Mouse (Mus musculus) forebrain, embryonic 14.5 days (tissue): Measurements from ENCODE around the gene Ifrd2. TPM values are rescaled to one million over a fixed set of nuclear protein-coding genes. Genes with fewer than 3 reads are reported as not detected.
A peak's percentile ranks its signal among the peaks of the same experiment; 100 is the strongest.

Experiments used
- ATAC-seq: fragments of 200-750 bp; cut with Nextera tagmentation; 2 replicates; pipeline ENCODE4 v1.8.0; 2017; ENCODE audit warnings: mild to moderate bottlenecking, moderate library complexity
- DNase-seq: peaks from one replicate; pipeline ENCODE4 v3.0.0-alpha.2; 2015; ENCODE audit warnings: low spot score
- H3K27ac ChIP-seq: fragments of 300-500 bp; sonication (generic); 2 replicates; pipeline ENCODE4 v1.5.1; 2014; ENCODE audit warnings: low read depth, mild to moderate bottlenecking, control low read depth, low read length, moderate library complexity
- H3K27me3 ChIP-seq: fragments of 300-500 bp; sonication (generic); replicated peaks from 2 replicates; pipeline ENCODE4 v1.6.1; 2014; ENCODE audit warnings: low read length, control low read depth, mixed read lengths; ENCODE audit not compliant: control insufficient read depth, insufficient read depth
- H3K36me3 ChIP-seq: fragments of 300-500 bp; sonication (generic); 2 replicates; pipeline ENCODE4 v1.6.1; 2014; ENCODE audit warnings: low read length, control low read depth; ENCODE audit not compliant: control insufficient read depth, insufficient read depth
- H3K4me1 ChIP-seq: fragments of 300-500 bp; sonication (generic); 2 replicates; pipeline ENCODE4 v1.6.1; 2014; ENCODE audit warnings: antibody characterized with exemption, low read length, control low read depth; ENCODE audit not compliant: control insufficient read depth, insufficient read depth
- H3K4me2 ChIP-seq: fragments of 300-500 bp; sonication (generic); 2 replicates; pipeline ENCODE4 v1.6.1; 2014; ENCODE audit warnings: mild to moderate bottlenecking, control low read depth, low read length
- H3K4me3 ChIP-seq: fragments of 300-500 bp; sonication (generic); 2 replicates; pipeline ENCODE4 v1.5.1; 2014; ENCODE audit warnings: low read depth, low read length, control low read depth
- H3K9ac ChIP-seq: fragments of 300-500 bp; sonication (generic); 2 replicates; pipeline ENCODE4 v1.6.1; 2014; ENCODE audit warnings: mild to moderate bottlenecking, low read length, control low read depth, moderate library complexity
- H3K9me3 ChIP-seq: fragments of 300-500 bp; sonication (generic); replicated peaks from 2 replicates; pipeline ENCODE4 v1.6.1; 2016; ENCODE audit warnings: low read length, control low read depth, mixed read lengths; ENCODE audit not compliant: control insufficient read depth
- WGBS: fragments of 180-500 bp; shearing (Covaris S2); extraction: QIAGEN DNeasy Blood & Tissue Kit; methylation state at CpG from one replicate; pipeline ENCODE4 v1.1.7; 2014; 5-methylcytosine and 5-hydroxymethylcytosine counted together
- polyA plus RNA-seq: library from polyadenylated mRNA; unstranded; fragments of >200 nt; fragmentation: Nextera tagmentation; extraction: Ambion mirVana; gene quantifications from 2 replicates; pipeline ENCODE4 v1.2.1, GENCODE M21; 2014

Ifrd2 gene
- 18.7 and 19.1 TPM in 2 replicates for polyA plus RNA-seq

DNA sequence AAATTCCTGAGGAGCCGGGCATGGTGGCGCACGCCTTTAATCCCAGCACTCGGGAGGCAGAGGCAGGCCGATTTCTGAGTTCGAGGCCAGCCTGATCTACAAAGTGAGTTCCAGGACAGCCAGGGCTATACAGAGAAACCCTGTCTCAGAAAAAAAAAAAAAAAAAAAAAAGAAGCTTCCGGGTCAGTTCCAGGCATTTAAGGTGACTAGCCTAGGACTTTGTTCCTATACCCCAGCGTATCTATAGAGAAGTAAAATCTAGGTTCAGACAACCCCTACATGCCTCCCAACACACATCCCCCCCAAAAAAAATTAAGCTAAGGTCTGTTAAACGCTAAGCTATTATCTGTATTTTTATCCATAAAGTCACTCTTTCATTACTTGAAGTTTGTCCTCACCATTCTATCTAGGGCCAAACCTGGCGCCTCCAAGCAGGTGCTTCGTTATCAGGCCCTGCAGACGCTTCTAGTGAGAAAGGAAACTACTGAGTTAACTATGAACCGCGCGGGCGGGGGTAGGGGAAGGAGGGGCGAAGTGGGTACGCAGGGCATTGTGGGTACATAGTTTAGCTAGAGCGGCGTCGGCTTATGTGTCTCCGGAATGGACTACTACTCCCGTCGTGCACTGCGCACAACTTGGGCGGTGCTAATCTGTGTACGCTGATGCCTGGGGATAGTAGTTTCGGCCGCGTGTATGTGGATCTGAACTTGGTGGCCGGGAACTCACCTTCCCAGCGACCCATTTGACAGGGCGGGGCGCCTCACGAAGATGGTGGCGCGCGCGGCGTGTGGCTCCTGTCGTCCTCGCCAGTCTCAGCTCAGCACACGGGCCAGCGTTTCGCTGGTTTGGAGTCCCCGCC lies at the start of gene Ifrd2:
Ifrd2 (plus strand) TSS at position 669 of the 859 bp plus-strand sequence.
- peak within 1 kb of the TSS; percentile 68 for H3K4me3 ChIP-seq
- H3K9me3 ChIP-seq: no peaks in the 10 kb centered on the region
- H3K36me3 ChIP-seq: peaks cover 34% of the 10 kb centered on the region
- peak within 1 kb of the TSS; percentile 89 for H3K4me2 ChIP-seq
- H3K4me1 ChIP-seq: peaks cover 6% of the 10 kb centered on the region
- peak within 1 kb of the TSS; percentile 11; the same call in 1 of the 2 replicates for H3K27ac ChIP-seq
- 14% methylated on average over 46 of the region's 46 CpGs for whole genome bisulfite sequencing
- peak; percentile 100 for ATAC-seq
- H3K27me3 ChIP-seq: no peaks in the 10 kb centered on the region
- peak within 1 kb of the TSS; percentile 69 for H3K9ac ChIP-seq
- peak; percentile 100 for DNase-seq

- H3K36me3 ChIP-seq: peaks cover 40% of the 10 kb centered on the region
- H3K4me2 ChIP-seq: no peak overlapping the region
- H3K4me1 ChIP-seq: peaks cover 35% of the 10 kb centered on the region
- no peak overlapping the region for H3K9ac ChIP-seq
- no peak overlapping the region for H3K4me3 ChIP-seq
- no peaks in the 10 kb centered on the region for H3K9me3 ChIP-seq
- no peak for DNase-seq
- H3K27me3 ChIP-seq: no peaks in the 10 kb centered on the region
- 90% methylated on average over 7 of the region's 7 CpGs for WGBS
- no peak overlapping the region for H3K27ac ChIP-seq
- ATAC-seq: no peak
Observed at GRCm38 (mm10) chr9:107538231-107538630, 49.2 kb upstream of the Ifrd2 start.

GRCm38 (mm10) chr9:107538711-107539110 lies 48.7 kb upstream of the Ifrd2 start:
- DNase-seq: no peak
- no peak overlapping the region for H3K27ac ChIP-seq
- no peak overlapping the region for H3K4me2 ChIP-seq
- no peaks in the 10 kb centered on the region for H3K9me3 ChIP-seq
- H3K4me3 ChIP-seq: no peak overlapping the region
- peaks cover 40% of the 10 kb centered on the region for H3K36me3 ChIP-seq
- H3K27me3 ChIP-seq: no peaks in the 10 kb centered on the region
- 90% methylated on average over 3 of the region's 3 CpGs for WGBS
- H3K4me1 ChIP-seq: peaks cover 35% of the 10 kb centered on the region
- no peak overlapping the region for H3K9ac ChIP-seq
- ATAC-seq: no peak

GRCm38 (mm10) chr9:107539940-107540339 lies 47.5 kb upstream of the Ifrd2 start:
- Histone ChIP-seq H3K36me3 (peaks cover 52% of the 10 kb centered on the region), H3K9ac (no peak overlapping the region), H3K9me3 (no peaks in the 10 kb centered on the region), H3K27me3 (no peaks in the 10 kb centered on the region), H3K4me2 (no peak overlapping the region), H3K4me3 (no peak overlapping the region), H3K27ac (no peak overlapping the region), H3K4me1 (peaks cover 35% of the 10 kb centered on the region)
- 96% methylated on average over 8 of the region's 8 CpGs for WGBS
- ATAC-seq: no peak
- no peak for DNase-seq

- Histone ChIP-seq H3K9me3 (no peaks in the 10 kb centered on the region), H3K4me2 (0 out of 2 replicates have a peak overlapping the region, but pooled peaks have one; percentile 95), H3K27me3 (no peaks in the 10 kb centered on the region), H3K27ac (no peak overlapping the region), H3K4me1 (peaks cover 32% of the 10 kb centered on the region), H3K36me3 (peaks cover 52% of the 10 kb centered on the region), H3K4me3 (0 out of 2 replicates have a peak overlapping the region, but pooled peaks have one; percentile 62), H3K9ac (no peak overlapping the region)
- ATAC-seq: no peak
- DNase-seq: no peak
- 87% methylated on average over 4 of the region's 4 CpGs for WGBS
Observed at GRCm38 (mm10) chr9:107540420-107540819, 47.0 kb upstream of the Ifrd2 start.

- no peak for ATAC-seq
- Histone ChIP-seq H3K27me3 (no peaks in the 10 kb centered on the region), H3K27ac (no peak overlapping the region), H3K4me2 (peak overlapping the region; percentile 95), H3K4me3 (peak overlapping the region; percentile 62), H3K36me3 (peaks cover 52% of the 10 kb centered on the region), H3K9me3 (no peaks in the 10 kb centered on the region), H3K9ac (peak overlapping the region; percentile 69), H3K4me1 (peaks cover 26% of the 10 kb centered on the region)
- WGBS: 44% methylated on average over 10 of the region's 10 CpGs
- DNase-seq: no peak
Observed at GRCm38 (mm10) chr9:107541005-107541404, 46.4 kb upstream of the Ifrd2 start.

GRCm38 (mm10) chr9:107541474-107542351 lies 45.7 kb upstream of the Ifrd2 start, which contains the start of the genes Cyb561d2 and Nprl2:
Cyb561d2 (minus strand) TSS chr9:107542193.
Nprl2 (plus strand) TSS chr9:107542226.
- peaks cover 22% of the 10 kb centered on the region for H3K4me1 ChIP-seq
- peak within 1 kb of the TSS; percentile 62 for H3K4me3 ChIP-seq
- peak within 1 kb of the TSS; percentile 95 for H3K4me2 ChIP-seq
- H3K27ac ChIP-seq: peak within 1 kb of the TSS; percentile 27; the same call in 1 of the 2 replicates
- ATAC-seq (peak; percentile 91), DNase-seq (peak; percentile 97)
- peaks cover 50% of the 10 kb centered on the region for H3K36me3 ChIP-seq
- under 1% methylated on average over 46 of the region's 46 CpGs for WGBS
- H3K27me3 ChIP-seq: no peaks in the 10 kb centered on the region
- H3K9me3 ChIP-seq: no peaks in the 10 kb centered on the region
- peak within 1 kb of the TSS; percentile 69 for H3K9ac ChIP-seq

- ATAC-seq (peak; percentile 13; the same call in 1 of the 2 replicates), DNase-seq (no peak)
- Histone ChIP-seq H3K27ac (peak overlapping the region; percentile 3; the same call in 1 of the 2 replicates), H3K36me3 (peaks cover 44% of the 10 kb centered on the region), H3K4me3 (peak overlapping the region; percentile 62), H3K9ac (peak overlapping the region; percentile 69), H3K4me2 (peak overlapping the region; percentile 95), H3K27me3 (no peaks in the 10 kb centered on the region), H3K4me1 (peaks cover 22% of the 10 kb centered on the region), H3K9me3 (no peaks in the 10 kb centered on the region)
- WGBS: 1% methylated on average over 11 of the region's 11 CpGs
Observed at GRCm38 (mm10) chr9:107542352-107542686, 45.1 kb upstream of the Ifrd2 start.
